Mouse (Mus musculus): Measurements from ENCODE around the gene Mapk8ip3. TPM values are rescaled to one million over a fixed set of nuclear protein-coding genes. Genes with fewer than 3 reads are reported as not detected.

Gene Mapk8ip3
- polyA plus RNA-seq, 1 experiment from 2014 or later: 114 TPM

- no peak overlapping the region for H3K9ac ChIP-seq (replicated peaks; ENCODE audit: low read depth, low read length)
- no peak overlapping the region for H3K4me3 ChIP-seq (replicated peaks; ENCODE audit: low read length)
- no peaks in the 10 kb centered on the region for H3K4me1 ChIP-seq (replicated peaks; ENCODE audit: control insufficient read depth, insufficient read depth, low read length)
- no peaks in the 10 kb centered on the region for H3K27me3 ChIP-seq (replicated peaks; ENCODE audit: control insufficient read depth, insufficient read depth, low read length)
- WGBS: 35% methylated on average over 5 of the region's 5 CpGs
- no peak overlapping the region for H3K27ac ChIP-seq (ENCODE audit: low read length)
- no peaks in the 10 kb centered on the region for H3K36me3 ChIP-seq (ENCODE audit: control insufficient read depth, insufficient read depth)
- no peak overlapping the region for H3K4me2 ChIP-seq (ENCODE audit: low read length)
- no peaks in the 10 kb centered on the region for H3K9me3 ChIP-seq (ENCODE audit: control insufficient read depth, low read length)
- no peak for ATAC-seq
Observed at GRCm38 (mm10) chr17:24878117-24878397, 58.7 kb downstream of the Mapk8ip3 start.

- no peak for ATAC-seq
- Histone ChIP-seq H3K9ac (replicated peaks; ENCODE audit: low read depth, low read length) (no peak overlapping the region), H3K27ac (ENCODE audit: low read length) (no peak overlapping the region), H3K4me2 (ENCODE audit: low read length) (no peak overlapping the region), H3K4me1 (replicated peaks; ENCODE audit: control insufficient read depth, insufficient read depth, low read length) (no peaks in the 10 kb centered on the region), H3K9me3 (ENCODE audit: control insufficient read depth, low read length) (no peaks in the 10 kb centered on the region), H3K36me3 (ENCODE audit: control insufficient read depth, insufficient read depth) (no peaks in the 10 kb centered on the region), H3K4me3 (replicated peaks; ENCODE audit: low read length) (no peak overlapping the region), H3K27me3 (replicated peaks; ENCODE audit: control insufficient read depth, insufficient read depth, low read length) (no peaks in the 10 kb centered on the region)
- WGBS: 68% methylated on average over 10 of the region's 10 CpGs
Observed at GRCm38 (mm10) chr17:24877336-24878116, 59.3 kb downstream of the Mapk8ip3 start.

GRCm38 (mm10) chr17:24874989-24875388 is 61.8 kb downstream of the Mapk8ip3 start:
- Histone ChIP-seq H3K36me3 (ENCODE audit: control insufficient read depth, insufficient read depth) (no peaks in the 10 kb centered on the region), H3K4me3 (replicated peaks; ENCODE audit: low read length) (no peak overlapping the region), H3K9me3 (ENCODE audit: control insufficient read depth, low read length) (no peaks in the 10 kb centered on the region), H3K27ac (ENCODE audit: low read length) (no peak overlapping the region), H3K27me3 (replicated peaks; ENCODE audit: control insufficient read depth, insufficient read depth, low read length) (no peaks in the 10 kb centered on the region), H3K9ac (replicated peaks; ENCODE audit: low read depth, low read length) (no peak overlapping the region), H3K4me1 (replicated peaks; ENCODE audit: control insufficient read depth, insufficient read depth, low read length) (no peaks in the 10 kb centered on the region), H3K4me2 (ENCODE audit: low read length) (no peak overlapping the region)
- ATAC-seq: no peak
- 83% methylated on average over 8 of the region's 8 CpGs for WGBS

GRCm38 (mm10) chr17:24874405-24874745 is 62.4 kb downstream of the Mapk8ip3 start:
- H3K36me3 ChIP-seq (ENCODE audit: control insufficient read depth, insufficient read depth): no peaks in the 10 kb centered on the region
- H3K27me3 ChIP-seq (replicated peaks; ENCODE audit: control insufficient read depth, insufficient read depth, low read length): no peaks in the 10 kb centered on the region
- no peaks in the 10 kb centered on the region for H3K9me3 ChIP-seq (ENCODE audit: control insufficient read depth, low read length)
- WGBS: 33% methylated on average over 1 of the region's 1 CpGs
- no peak for ATAC-seq
- H3K4me3 ChIP-seq (replicated peaks; ENCODE audit: low read length): no peak overlapping the region
- no peaks in the 10 kb centered on the region for H3K4me1 ChIP-seq (replicated peaks; ENCODE audit: control insufficient read depth, insufficient read depth, low read length)
- H3K27ac ChIP-seq (ENCODE audit: low read length): no peak overlapping the region
- no peak overlapping the region for H3K9ac ChIP-seq (replicated peaks; ENCODE audit: low read depth, low read length)
- no peak overlapping the region for H3K4me2 ChIP-seq (ENCODE audit: low read length)

- Histone ChIP-seq H3K9ac (replicated peaks; ENCODE audit: low read depth, low read length) (no peak overlapping the region), H3K36me3 (ENCODE audit: control insufficient read depth, insufficient read depth) (no peaks in the 10 kb centered on the region), H3K4me3 (replicated peaks; ENCODE audit: low read length) (no peak overlapping the region), H3K27me3 (replicated peaks; ENCODE audit: control insufficient read depth, insufficient read depth, low read length) (no peaks in the 10 kb centered on the region), H3K4me1 (replicated peaks; ENCODE audit: control insufficient read depth, insufficient read depth, low read length) (no peaks in the 10 kb centered on the region), H3K27ac (ENCODE audit: low read length) (no peak overlapping the region), H3K4me2 (ENCODE audit: low read length) (no peak overlapping the region), H3K9me3 (ENCODE audit: control insufficient read depth, low read length) (no peaks in the 10 kb centered on the region)
- WGBS: 51% methylated on average over 4 of the region's 4 CpGs
- ATAC-seq: no peak
Observed at GRCm38 (mm10) chr17:24873695-24874404, 62.9 kb downstream of the Mapk8ip3 start.

DNA sequence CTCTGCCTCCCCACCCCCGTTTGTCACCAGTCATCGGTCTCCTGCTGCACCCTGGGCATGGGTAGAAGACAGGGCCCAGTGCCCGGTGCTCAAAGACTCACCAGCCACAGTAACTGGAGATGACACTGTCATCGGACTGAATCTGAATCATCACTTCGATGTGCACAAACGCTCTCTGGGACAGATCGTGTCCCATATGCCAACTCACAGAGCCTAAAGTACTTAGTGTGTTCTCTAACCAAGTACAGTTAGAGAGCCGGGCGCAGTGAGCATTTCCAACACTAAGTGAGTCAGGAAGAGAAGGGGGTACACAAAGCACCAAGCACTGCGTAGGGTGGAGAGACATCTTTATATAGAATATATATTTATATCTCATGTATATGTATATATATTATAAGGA is 68.9 kb downstream of the Mapk8ip3 start:
- no peak for ATAC-seq
- 0 out of 2 replicates have a peak, but pooled peaks cover 3% of the 10 kb centered on the region for H3K36me3 ChIP-seq (ENCODE audit: control insufficient read depth, insufficient read depth)
- H3K27me3 ChIP-seq (replicated peaks; ENCODE audit: control insufficient read depth, insufficient read depth, low read length): no peaks in the 10 kb centered on the region
- no peaks in the 10 kb centered on the region for H3K4me1 ChIP-seq (replicated peaks; ENCODE audit: control insufficient read depth, insufficient read depth, low read length)
- H3K4me3 ChIP-seq (replicated peaks; ENCODE audit: low read length): no peak overlapping the region
- H3K27ac ChIP-seq (ENCODE audit: low read length): no peak overlapping the region
- no peak overlapping the region for H3K4me2 ChIP-seq (ENCODE audit: low read length)
- 95% methylated on average over 10 of the region's 10 CpGs for WGBS
- H3K9me3 ChIP-seq (ENCODE audit: control insufficient read depth, low read length): no peaks in the 10 kb centered on the region
- H3K9ac ChIP-seq (replicated peaks; ENCODE audit: low read depth, low read length): no peak overlapping the region

- Histone ChIP-seq H3K9me3 (ENCODE audit: control insufficient read depth, low read length) (no peaks in the 10 kb centered on the region), H3K4me1 (replicated peaks; ENCODE audit: control insufficient read depth, insufficient read depth, low read length) (no peaks in the 10 kb centered on the region), H3K4me2 (ENCODE audit: low read length) (no peak within 1 kb of the TSS), H3K9ac (replicated peaks; ENCODE audit: low read depth, low read length) (no peak within 1 kb of the TSS), H3K4me3 (replicated peaks; ENCODE audit: low read length) (no peak within 1 kb of the TSS), H3K36me3 (ENCODE audit: control insufficient read depth, insufficient read depth) (0 out of 2 replicates have a peak, but pooled peaks cover 5% of the 10 kb centered on the region), H3K27me3 (replicated peaks; ENCODE audit: control insufficient read depth, insufficient read depth, low read length) (no peaks in the 10 kb centered on the region), H3K27ac (ENCODE audit: low read length) (no peak within 1 kb of the TSS)
- WGBS: 91% methylated on average over 8 of the region's 8 CpGs
- ATAC-seq: no peak
Observed at GRCm38 (mm10) chr17:24865776-24866175, 71.0 kb downstream of the Mapk8ip3 start, which contains the start of gene Igfals. TSS of gene Igfals (plus strand) at chr17:24865997.

- Histone ChIP-seq H3K4me2 (ENCODE audit: low read length) (no peak overlapping the region), H3K36me3 (ENCODE audit: control insufficient read depth, insufficient read depth) (peaks cover 5% of the 10 kb centered on the region; the same call in 1 of the 2 replicates), H3K27me3 (replicated peaks; ENCODE audit: control insufficient read depth, insufficient read depth, low read length) (no peaks in the 10 kb centered on the region), H3K9ac (replicated peaks; ENCODE audit: low read depth, low read length) (no peak overlapping the region), H3K9me3 (ENCODE audit: control insufficient read depth, low read length) (no peaks in the 10 kb centered on the region), H3K27ac (ENCODE audit: low read length) (no peak overlapping the region), H3K4me3 (replicated peaks; ENCODE audit: low read length) (no peak overlapping the region), H3K4me1 (replicated peaks; ENCODE audit: control insufficient read depth, insufficient read depth, low read length) (peaks cover 4% of the 10 kb centered on the region; the same call in 1 of the 2 replicates)
- no peak for ATAC-seq
- WGBS: 92% methylated on average over 3 of the region's 3 CpGs
Observed at GRCm38 (mm10) chr17:24861785-24862184, 75.0 kb downstream of the Mapk8ip3 start.

DNA sequence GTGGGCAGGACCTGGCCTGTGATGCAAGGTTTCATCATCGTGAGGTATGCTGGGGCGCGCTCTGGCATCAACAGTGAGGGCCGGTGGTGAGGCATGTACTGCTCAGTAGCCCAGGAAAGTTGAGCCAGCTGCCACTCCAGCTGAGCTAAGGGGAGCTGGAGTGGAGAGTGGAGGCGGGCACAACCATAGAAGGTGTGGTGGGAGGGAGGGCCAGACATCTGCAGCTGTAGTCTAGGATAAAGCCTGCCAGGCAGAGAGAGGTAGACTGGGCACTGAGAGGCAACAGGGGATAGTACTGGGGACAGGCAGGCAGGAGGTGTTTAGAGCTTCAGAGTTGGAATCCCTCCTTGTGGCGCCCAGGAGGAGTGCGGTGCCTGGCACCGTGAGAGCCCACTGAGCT is 76.7 kb downstream of the Mapk8ip3 start:
- 92% methylated on average over 8 of the region's 8 CpGs for WGBS
- H3K36me3 ChIP-seq (ENCODE audit: control insufficient read depth, insufficient read depth): peaks cover 2% of the 10 kb centered on the region; the same call in 1 of the 2 replicates
- no peaks in the 10 kb centered on the region for H3K9me3 ChIP-seq (ENCODE audit: control insufficient read depth, low read length)
- H3K4me1 ChIP-seq (replicated peaks; ENCODE audit: control insufficient read depth, insufficient read depth, low read length): peaks cover 4% of the 10 kb centered on the region; the same call in 1 of the 2 replicates
- no peaks in the 10 kb centered on the region for H3K27me3 ChIP-seq (replicated peaks; ENCODE audit: control insufficient read depth, insufficient read depth, low read length)
- no peak overlapping the region for H3K27ac ChIP-seq (ENCODE audit: low read length)
- no peak overlapping the region for H3K9ac ChIP-seq (replicated peaks; ENCODE audit: low read depth, low read length)
- H3K4me3 ChIP-seq (replicated peaks; ENCODE audit: low read length): no peak overlapping the region
- H3K4me2 ChIP-seq (ENCODE audit: low read length): no peak overlapping the region
- no peak for ATAC-seq

Measured in forebrain, embryonic 16.5 days (tissue).